Mouse (Mus musculus) embryonic facial prominence, embryonic 12.5 days (tissue): Measurements from ENCODE around the gene Bmi1. TPM values are rescaled to one million over a fixed set of nuclear protein-coding genes. Genes with fewer than 3 reads are reported as not detected.

ENCODE experiments used
- ATAC-seq: fragments of 200-750 bp; cut with Nextera tagmentation; 2 replicates; pipeline ENCODE4 v1.8.0; 2017; ENCODE audit not compliant: insufficient number of reproducible peaks, insufficient read depth, low FRiP score, low TSS enrichment
- H3K27ac ChIP-seq: fragments of 300-500 bp; sonication (generic); 2 replicates; pipeline ENCODE4 v1.5.1; 2016; ENCODE audit warnings: mild to moderate bottlenecking
- H3K27me3 ChIP-seq: fragments of 300-500 bp; sonication (generic); 2 replicates; pipeline ENCODE4 v1.6.1; 2016; ENCODE audit warnings: mild to moderate bottlenecking, moderate library complexity
- H3K36me3 ChIP-seq: fragments of 300-500 bp; sonication (generic); 2 replicates; pipeline ENCODE4 v1.6.1; 2016; ENCODE audit warnings: mild to moderate bottlenecking
- H3K4me1 ChIP-seq: fragments of 300-500 bp; sonication (generic); 2 replicates; pipeline ENCODE4 v1.6.1; 2016
- H3K4me2 ChIP-seq: fragments of 300-500 bp; sonication (generic); replicated peaks from 2 replicates; pipeline ENCODE4 v1.6.1; 2016; ENCODE audit warnings: mild to moderate bottlenecking, moderate library complexity
- H3K4me3 ChIP-seq: fragments of 300-500 bp; sonication (generic); 2 replicates; pipeline ENCODE4 v1.5.1; 2016; ENCODE audit warnings: mild to moderate bottlenecking
- H3K9ac ChIP-seq: fragments of 300-500 bp; sonication (generic); 2 replicates; pipeline ENCODE4 v1.6.1; 2016; ENCODE audit warnings: mild to moderate bottlenecking, moderate library complexity
- H3K9me3 ChIP-seq: fragments of 300-500 bp; sonication (generic); 2 replicates; pipeline ENCODE4 v1.6.1; 2016; ENCODE audit warnings: mild to moderate bottlenecking, moderate library complexity
- whole genome bisulfite sequencing: fragments of 180-500 bp; shearing (Covaris S2); methylation state at CpG from one replicate; pipeline ENCODE4 v1.1.7; 2016; 5-methylcytosine and 5-hydroxymethylcytosine counted together
- polyA plus RNA-seq: library from polyadenylated mRNA; unstranded; fragments of >200 nt; fragmentation: Nextera tagmentation; extraction: Ambion mirVana; gene quantifications from 2 replicates; pipeline ENCODE4 v1.2.1, GENCODE M21; 2016

Gene Bmi1
- polyA plus RNA-seq, 1 experiment from 2014 or later, result 34.3 TPM

DNA sequence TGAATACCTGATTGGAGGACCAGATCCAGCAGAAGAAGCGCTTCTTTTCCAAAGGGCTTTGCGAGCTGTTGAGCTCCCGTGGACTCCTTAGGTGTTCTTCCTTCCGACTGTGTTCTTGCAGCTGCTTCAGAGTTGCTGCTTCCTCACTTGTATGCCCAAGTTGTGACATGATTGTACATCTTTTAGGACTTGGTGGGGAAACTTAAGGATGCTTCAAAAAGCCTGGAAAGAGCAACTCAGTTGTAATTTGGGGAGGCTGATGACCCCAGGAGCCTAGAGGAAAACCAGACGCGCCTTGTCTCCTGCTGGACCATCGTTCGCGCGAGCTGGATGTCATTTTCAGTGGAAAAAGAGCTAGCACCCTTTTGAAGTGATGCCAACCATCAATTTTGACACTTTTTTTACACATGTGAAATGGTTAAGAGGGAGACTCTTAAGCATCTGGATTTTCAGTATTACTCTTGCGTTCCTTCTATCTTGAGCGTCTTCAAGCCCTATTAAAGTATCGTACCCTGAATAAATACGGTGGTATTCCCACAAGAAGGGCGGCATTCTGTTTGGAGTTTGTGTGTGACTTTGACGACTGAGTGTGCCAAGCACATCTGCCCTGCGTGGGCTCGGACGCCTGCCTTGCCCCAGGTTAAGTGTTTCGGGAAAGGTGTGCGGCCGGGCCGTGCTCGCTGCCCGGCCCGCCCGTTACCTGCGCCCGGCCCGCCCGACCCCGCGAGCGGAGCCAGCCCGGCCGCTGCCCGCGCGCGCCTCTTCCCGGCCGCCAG, 949 bp upstream of the Bmi1 start:
- peaks cover 5% of the 10 kb centered on the region; the same call in 1 of the 2 replicates for H3K27me3 ChIP-seq
- H3K9ac ChIP-seq, result peak overlapping the region; percentile 79
- WGBS, result 6% methylated on average over 31 of the region's 42 CpGs
- peak overlapping the region; percentile 78 for H3K4me2 ChIP-seq
- H3K36me3 ChIP-seq, result no peaks in the 10 kb centered on the region
- no peak for ATAC-seq
- H3K4me3 ChIP-seq, result peak overlapping the region; percentile 89
- peak overlapping the region; percentile 63; the same call in 1 of the 2 replicates for H3K27ac ChIP-seq
- no peaks in the 10 kb centered on the region for H3K9me3 ChIP-seq
- peaks cover 28% of the 10 kb centered on the region for H3K4me1 ChIP-seq

DNA sequence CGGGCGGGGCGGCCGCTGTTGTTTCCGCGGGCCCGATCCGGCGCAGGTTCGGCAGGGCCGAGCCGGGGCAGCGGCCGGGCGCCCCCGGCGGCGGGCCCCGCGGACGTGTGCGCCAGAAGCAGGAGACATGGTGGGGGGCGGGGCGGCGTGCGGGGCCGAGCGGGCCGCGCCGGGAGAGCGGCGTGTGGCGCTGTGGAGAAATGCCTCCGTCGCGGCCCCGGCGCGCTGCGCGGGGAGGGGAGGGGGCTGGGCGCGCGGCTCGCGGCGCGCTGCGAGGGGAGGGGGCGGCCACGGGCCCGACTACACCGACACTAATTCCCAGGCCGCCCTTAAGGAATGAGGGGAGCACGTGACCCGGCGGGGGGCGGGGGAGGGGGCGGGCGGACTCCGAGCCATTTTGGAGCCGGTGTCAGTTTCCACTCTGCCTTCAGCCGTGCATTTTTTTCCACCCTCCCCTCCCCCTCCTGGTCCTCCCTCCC, 322 bp upstream of the Bmi1 start:
- no peaks in the 10 kb centered on the region for H3K9me3 ChIP-seq
- peaks cover 10% of the 10 kb centered on the region; the same call in 1 of the 2 replicates for H3K27me3 ChIP-seq
- ATAC-seq, result peak; percentile 90
- peak overlapping the region; percentile 89 for H3K4me3 ChIP-seq
- peak overlapping the region; percentile 78 for H3K4me2 ChIP-seq
- peaks cover 34% of the 10 kb centered on the region for H3K4me1 ChIP-seq
- peak overlapping the region; percentile 91 for H3K27ac ChIP-seq
- WGBS, result 0% methylated on average over 24 of the region's 64 CpGs
- no peaks in the 10 kb centered on the region for H3K36me3 ChIP-seq
- peak overlapping the region; percentile 87 for H3K9ac ChIP-seq

- Histone ChIP-seq H3K27me3 (peaks cover 12% of the 10 kb centered on the region; the same call in 1 of the 2 replicates), H3K9me3 (no peaks in the 10 kb centered on the region), H3K36me3 (peaks cover 3% of the 10 kb centered on the region; the same call in 1 of the 2 replicates), H3K4me2 (peak overlapping the region; percentile 78), H3K4me3 (peak overlapping the region; percentile 89), H3K27ac (no peak overlapping the region), H3K9ac (peak overlapping the region; percentile 87), H3K4me1 (peaks cover 33% of the 10 kb centered on the region)
- ATAC-seq, result no peak
- WGBS, result under 1% methylated on average over 55 of the region's 55 CpGs
Observed at GRCm38 (mm10) chr2:18677631-18678471, 1.0 kb downstream of the Bmi1 start.

DNA sequence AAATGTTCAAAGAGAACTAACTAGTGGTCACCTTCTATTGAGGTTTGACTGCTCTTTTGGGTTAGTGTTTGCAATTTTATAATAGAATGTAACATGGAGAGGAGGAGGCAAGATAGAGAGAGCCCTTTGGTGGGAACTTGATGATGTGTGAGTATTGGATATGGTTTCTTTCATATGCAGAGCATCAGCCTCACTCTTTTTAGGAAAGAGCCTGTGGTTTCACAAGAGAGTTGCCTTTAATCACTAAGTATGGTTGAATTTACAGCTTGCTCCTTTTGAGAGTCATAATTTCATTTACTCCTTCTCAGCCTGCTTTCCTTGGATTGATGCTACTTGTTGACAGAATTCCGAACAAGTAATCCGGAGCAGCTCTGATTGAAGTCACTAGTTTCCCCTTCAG, 2.9 kb downstream of the Bmi1 start:
- WGBS, result 37% methylated on average over 2 of the region's 2 CpGs
- no peak overlapping the region for H3K4me3 ChIP-seq
- H3K9ac ChIP-seq, result no peak overlapping the region
- H3K36me3 ChIP-seq, result peaks cover 11% of the 10 kb centered on the region
- no peak overlapping the region for H3K4me2 ChIP-seq
- H3K4me1 ChIP-seq, result peaks cover 23% of the 10 kb centered on the region
- H3K9me3 ChIP-seq, result no peaks in the 10 kb centered on the region
- H3K27ac ChIP-seq, result no peak overlapping the region
- H3K27me3 ChIP-seq, result peaks cover 20% of the 10 kb centered on the region
- ATAC-seq, result no peak

GRCm38 (mm10) chr2:18680501-18680900, 3.7 kb downstream of the Bmi1 start:
- WGBS, result 0% methylated on average over 4 of the region's 4 CpGs
- Histone ChIP-seq H3K4me1 (peaks cover 23% of the 10 kb centered on the region), H3K9ac (no peak overlapping the region), H3K4me2 (peak overlapping the region; percentile 76), H3K27me3 (peaks cover 20% of the 10 kb centered on the region), H3K4me3 (peak overlapping the region; percentile 39), H3K9me3 (no peaks in the 10 kb centered on the region), H3K36me3 (peaks cover 11% of the 10 kb centered on the region), H3K27ac (no peak overlapping the region)
- no peak for ATAC-seq

DNA sequence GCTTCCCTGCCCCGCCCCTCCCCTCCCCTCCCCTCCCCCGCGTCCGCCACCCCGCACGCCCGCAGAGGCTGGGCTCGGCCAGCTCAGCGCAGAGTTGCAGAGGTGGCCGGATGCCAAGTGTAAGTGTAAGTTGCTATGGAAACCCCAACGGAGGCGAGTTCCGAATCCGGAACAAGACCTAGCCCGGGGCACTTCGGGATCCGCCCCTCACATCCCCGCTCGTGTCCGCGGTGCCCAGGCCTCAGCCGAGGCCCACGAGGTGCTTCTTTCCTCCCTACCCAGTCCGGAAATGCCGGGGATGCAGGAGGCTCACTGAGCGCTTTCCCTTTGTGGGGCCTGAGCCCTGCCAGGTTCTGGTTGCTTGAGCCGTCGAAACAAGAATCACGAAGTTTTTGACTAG, 4.1 kb downstream of the Bmi1 start:
- peak overlapping the region; percentile 76 for H3K4me2 ChIP-seq
- ATAC-seq, result no peak; the same call in 1 of the 2 replicates
- H3K4me1 ChIP-seq, result peaks cover 19% of the 10 kb centered on the region
- peak overlapping the region; percentile 39 for H3K4me3 ChIP-seq
- WGBS, result under 1% methylated on average over 29 of the region's 29 CpGs
- H3K9ac ChIP-seq, result no peak overlapping the region
- no peak overlapping the region for H3K27ac ChIP-seq
- H3K36me3 ChIP-seq, result peaks cover 11% of the 10 kb centered on the region
- peaks cover 22% of the 10 kb centered on the region for H3K27me3 ChIP-seq
- no peaks in the 10 kb centered on the region for H3K9me3 ChIP-seq

DNA sequence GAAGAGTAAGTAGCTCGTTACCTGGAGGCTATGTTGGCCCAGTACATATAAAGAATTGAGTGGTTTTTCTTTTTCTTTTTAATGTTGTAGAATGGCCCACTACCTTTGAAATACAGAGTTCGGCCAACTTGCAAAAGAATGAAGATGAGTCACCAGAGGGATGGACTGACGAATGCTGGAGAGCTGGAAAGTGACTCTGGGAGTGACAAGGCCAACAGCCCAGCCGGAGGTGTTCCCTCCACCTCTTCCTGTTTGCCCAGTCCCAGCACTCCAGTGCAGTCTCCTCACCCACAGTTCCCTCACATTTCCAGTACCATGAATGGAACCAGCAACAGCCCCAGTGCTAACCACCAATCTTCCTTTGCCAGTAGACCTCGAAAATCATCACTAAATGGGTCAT, 7.2 kb downstream of the Bmi1 start:
- Histone ChIP-seq H3K4me2 (no peak overlapping the region), H3K9ac (no peak overlapping the region), H3K27me3 (peaks cover 47% of the 10 kb centered on the region), H3K4me3 (no peak overlapping the region), H3K27ac (no peak overlapping the region), H3K9me3 (no peaks in the 10 kb centered on the region), H3K4me1 (peaks cover 18% of the 10 kb centered on the region), H3K36me3 (peaks cover 11% of the 10 kb centered on the region)
- no peak for ATAC-seq
- WGBS, result 55% methylated on average over 5 of the region's 5 CpGs

DNA sequence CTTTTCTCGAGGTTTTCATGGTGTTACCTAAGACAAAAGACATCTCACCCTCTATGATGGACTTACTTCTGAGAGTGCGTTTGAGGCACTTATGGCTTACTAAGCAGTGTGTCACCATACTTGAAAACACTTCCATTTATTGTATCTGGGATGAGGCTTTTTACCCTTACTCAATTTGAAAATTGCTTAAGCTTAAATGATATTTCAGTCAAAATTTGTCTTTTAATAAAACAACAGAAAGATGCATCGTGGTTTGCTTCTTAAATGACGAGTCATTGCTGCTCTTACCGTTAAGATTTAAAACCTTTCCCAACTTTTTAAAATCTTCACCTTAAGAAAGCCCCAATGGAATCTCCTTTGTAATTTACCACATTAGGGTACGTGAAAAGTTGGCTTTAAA, 9.6 kb downstream of the Bmi1 start:
- H3K36me3 ChIP-seq, result peaks cover 11% of the 10 kb centered on the region
- H3K27ac ChIP-seq, result no peak overlapping the region
- no peak overlapping the region for H3K4me3 ChIP-seq
- no peak for ATAC-seq
- 27% methylated on average over 6 of the region's 6 CpGs for WGBS
- H3K27me3 ChIP-seq, result peaks cover 56% of the 10 kb centered on the region
- no peak overlapping the region for H3K4me2 ChIP-seq
- H3K9me3 ChIP-seq, result no peaks in the 10 kb centered on the region
- no peak overlapping the region for H3K9ac ChIP-seq
- peaks cover 18% of the 10 kb centered on the region; the same call in 1 of the 2 replicates for H3K4me1 ChIP-seq

DNA sequence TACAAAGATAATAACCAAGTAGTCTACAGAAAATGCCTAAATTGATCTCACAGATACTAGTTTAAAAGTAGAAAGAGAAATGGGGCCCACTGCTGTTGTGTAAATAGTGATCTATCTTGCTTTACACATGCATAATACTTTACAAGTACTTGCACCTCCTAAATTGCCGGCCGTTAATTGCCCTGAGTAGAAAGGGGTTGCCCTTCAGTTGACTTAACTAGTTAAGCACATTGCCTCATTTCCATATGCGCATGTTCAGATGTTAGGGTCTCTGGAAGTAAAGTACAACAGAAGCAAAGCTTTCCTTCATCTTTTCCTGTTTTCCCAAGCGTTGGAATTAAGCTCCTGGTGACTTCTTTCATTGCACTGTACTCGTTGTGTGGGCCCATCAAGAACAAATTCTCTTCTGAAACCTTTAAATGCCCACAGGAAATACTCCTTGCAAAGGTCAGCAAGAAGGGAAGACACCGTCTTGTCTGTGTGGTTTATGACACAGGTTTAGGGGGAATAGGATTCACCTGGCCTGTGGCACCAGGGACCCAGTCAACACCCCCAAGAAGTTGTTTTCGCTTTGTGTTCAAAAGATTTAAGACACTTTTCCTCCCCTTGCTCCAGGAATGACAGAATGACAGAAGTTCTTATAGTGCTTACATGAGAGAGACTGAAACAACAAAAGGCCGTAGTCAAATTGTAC, 10.2 kb downstream of the Bmi1 start:
- H3K36me3 ChIP-seq, result peaks cover 11% of the 10 kb centered on the region
- peaks cover 17% of the 10 kb centered on the region; the same call in 1 of the 2 replicates for H3K4me1 ChIP-seq
- ATAC-seq, result no peak
- no peak overlapping the region for H3K4me2 ChIP-seq
- H3K9me3 ChIP-seq, result no peaks in the 10 kb centered on the region
- peaks cover 57% of the 10 kb centered on the region for H3K27me3 ChIP-seq
- no peak overlapping the region for H3K4me3 ChIP-seq
- WGBS, result 15% methylated on average over 8 of the region's 8 CpGs
- no peak overlapping the region for H3K9ac ChIP-seq
- H3K27ac ChIP-seq, result no peak overlapping the region

DNA sequence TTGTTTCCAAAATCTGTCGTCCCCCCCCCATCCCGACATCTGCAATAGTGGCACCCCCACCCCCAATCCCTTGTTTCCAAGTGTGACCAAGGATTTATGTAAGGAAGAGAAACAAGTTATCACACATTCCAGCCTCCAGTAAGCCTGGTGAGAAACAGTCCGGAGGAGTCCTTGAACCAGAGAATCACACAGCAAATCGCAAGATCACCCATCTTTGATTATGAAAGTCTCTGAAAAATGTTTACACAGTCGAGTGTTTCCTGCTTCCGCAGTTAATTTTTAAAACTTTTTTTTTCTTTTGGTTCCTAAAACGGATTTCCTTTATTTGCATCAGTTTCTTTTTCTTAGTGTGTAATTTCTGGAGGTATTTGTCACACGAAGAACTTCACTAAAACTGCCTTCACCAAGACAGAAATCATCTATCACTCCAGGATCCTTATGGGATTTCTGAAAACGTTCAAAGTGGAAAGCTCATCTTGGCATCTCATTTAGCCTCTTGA, 10.9 kb downstream of the Bmi1 start:
- peaks cover 17% of the 10 kb centered on the region; the same call in 1 of the 2 replicates for H3K4me1 ChIP-seq
- H3K27me3 ChIP-seq, result peaks cover 62% of the 10 kb centered on the region
- H3K36me3 ChIP-seq, result peaks cover 8% of the 10 kb centered on the region
- 5% methylated on average over 9 of the region's 9 CpGs for WGBS
- H3K9ac ChIP-seq, result no peak overlapping the region
- ATAC-seq, result no peak
- no peak overlapping the region for H3K4me2 ChIP-seq
- no peak overlapping the region for H3K4me3 ChIP-seq
- no peaks in the 10 kb centered on the region for H3K9me3 ChIP-seq
- no peak overlapping the region for H3K27ac ChIP-seq

- H3K4me2 ChIP-seq, result peak overlapping the region; percentile 85
- ATAC-seq, result no peak
- no peak overlapping the region for H3K9ac ChIP-seq
- H3K4me3 ChIP-seq, result peak overlapping the region; percentile 45
- H3K27ac ChIP-seq, result no peak overlapping the region
- no peaks in the 10 kb centered on the region for H3K9me3 ChIP-seq
- 8% methylated on average over 6 of the region's 6 CpGs for WGBS
- H3K36me3 ChIP-seq, result peaks cover 8% of the 10 kb centered on the region
- H3K4me1 ChIP-seq, result peaks cover 17% of the 10 kb centered on the region; the same call in 1 of the 2 replicates
- H3K27me3 ChIP-seq, result peaks cover 62% of the 10 kb centered on the region
Observed at GRCm38 (mm10) chr2:18688286-18688685, 11.5 kb downstream of the Bmi1 start.
